Mouse (Mus musculus) spleen, embryonic (tissue): ENCODE results near the gene Mageb4.
"Not testable (repeated sequence)": the region's sequence is repeated elsewhere in the genome, so short reads cannot be mapped to it uniquely, and the experiment has no call there.

Experiments
- CTCF ChIA-PET: fragments of 350-600 bp; sonication (Branson Sonifier 250); formaldehyde crosslinking; loops from one replicate; lab custom pipeline; 2022; lab: Charles Lee

Gene Mageb4

DNA sequence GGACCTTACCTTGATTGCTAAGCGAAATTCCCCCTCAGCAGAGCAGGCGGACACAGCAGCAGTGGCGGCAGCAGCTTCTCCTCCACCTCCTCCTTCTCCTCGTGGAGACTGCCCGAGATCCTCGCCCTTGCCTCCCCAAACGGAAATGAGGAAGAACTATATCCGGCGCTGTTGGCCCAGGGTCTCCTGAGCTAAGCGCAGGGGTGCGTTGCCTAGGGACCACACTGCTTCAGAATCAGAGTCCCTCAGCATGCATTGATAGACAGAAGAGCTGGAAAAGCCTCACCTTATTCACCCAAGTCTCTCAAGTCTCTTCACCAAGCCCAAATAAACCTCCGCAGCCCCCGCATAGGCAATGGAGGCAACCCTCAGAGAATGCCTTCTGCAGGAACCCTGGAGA, at the start of gene Mageb4:
TSS of gene Mageb4 (minus strand) at position 101 of the 400 bp plus-strand sequence.
- CTCF ChIA-PET: not testable (repeated sequence)

DNA sequence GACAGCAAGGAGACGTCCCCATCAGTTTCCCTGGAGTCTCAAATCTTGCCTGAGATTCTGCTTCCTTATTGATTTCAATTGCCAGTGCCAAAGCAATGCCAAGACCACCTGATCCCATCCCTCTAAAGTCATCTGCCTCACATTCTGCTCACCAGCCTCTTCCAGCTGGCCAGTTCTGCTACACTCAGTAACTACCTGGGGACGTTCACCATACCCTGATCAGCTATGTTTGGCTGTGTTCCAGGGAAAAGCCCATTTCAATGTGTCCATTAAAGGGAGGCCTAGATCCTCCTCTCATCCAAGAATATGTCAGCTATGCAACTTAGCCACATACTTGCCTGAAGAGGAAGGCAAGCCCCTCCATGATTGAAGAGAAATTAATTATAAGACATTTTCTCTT, 20.3 kb downstream of the Mageb4 start:
- CTCF ChIA-PET: not testable (repeated sequence)

GRCm38 (mm10) chrX:86245950-86246349, 58.9 kb downstream of the Mageb4 start:
- CTCF ChIA-PET: not testable (repeated sequence)

- CTCF ChIA-PET: no interaction called here
These were observed 67.6 kb downstream of the Mageb4 start for GRCm38 (mm10) chrX:86237246-86237645.
